Mouse (Mus musculus): ENCODE measurements around the gene Hlcs.

- peak; percentile 44 for TF ChIP-seq CTCF (IDR thresholded peaks at IDR 0.05; ENCODE audit: low read depth)
- TF ChIP-seq EP300 (optimal IDR thresholded peaks at IDR 0.05) = no peak
Observed at GRCm38 (mm10) chr16:94240190-94240589, 73.2 kb downstream of the Hlcs start.
